Mouse (Mus musculus) liver, embryonic 14.5 days (tissue): Measurements from ENCODE around the gene Wdr31. TPM values are rescaled to one million over a fixed set of nuclear protein-coding genes. Genes with fewer than 3 reads are reported as not detected.

ENCODE experiments used
- ATAC-seq: fragments of 200-750 bp; cut with Nextera tagmentation; 2 replicates; pipeline ENCODE4 v1.8.0; 2017; ENCODE audit warnings: moderate number of reproducible peaks, mild to moderate bottlenecking, moderate library complexity; ENCODE audit not compliant: insufficient read depth
- DNase-seq, 3 experiments: peaks; one replicate each; pipeline ENCODE4 v3.0.0-alpha.2; 2012 to 2013; ENCODE audit warnings: low read depth in 3 of 3, low spot score in 3 of 3
- H3K27ac ChIP-seq: fragments of 300-500 bp; sonication (generic); 2 replicates; pipeline ENCODE4 v1.5.1; 2014; ENCODE audit warnings: moderate library complexity, mild to moderate bottlenecking, control low read depth, inconsistent platforms
- H3K27me3 ChIP-seq: fragments of 300-500 bp; sonication (generic); 2 replicates; pipeline ENCODE4 v1.6.1; 2014; ENCODE audit warnings: mild to moderate bottlenecking, low read length, moderate library complexity; ENCODE audit not compliant: control insufficient read depth, insufficient read depth
- H3K36me3 ChIP-seq: fragments of 300-500 bp; sonication (generic); replicated peaks from 2 replicates; pipeline ENCODE4 v1.6.1; 2014; ENCODE audit warnings: low read depth; ENCODE audit not compliant: control insufficient read depth, insufficient read depth
- H3K4me1 ChIP-seq, 2 experiments: fragments of 200-500 bp in 1 of 2; fragments of 300-500 bp in 1 of 2; sonication (generic) in 1 of 2; replicated peaks; 2 replicates each; pipeline ENCODE4 v1.6.1; 2012 to 2014; ENCODE audit warnings: antibody characterized with exemption in 1 of 2, inconsistent platforms in 1 of 2, low read length in 1 of 2; ENCODE audit not compliant: control insufficient read depth in 2 of 2, insufficient read depth in 2 of 2
- H3K4me2 ChIP-seq: fragments of 300-500 bp; sonication (generic); 2 replicates; pipeline ENCODE4 v1.6.1; 2014; ENCODE audit warnings: low read depth, mild to moderate bottlenecking, control low read depth, moderate library complexity
- H3K4me3 ChIP-seq, 2 experiments: fragments of 200-500 bp in 1 of 2; fragments of 300-500 bp in 1 of 2; sonication (generic) in 1 of 2; 2 replicates each; pipeline ENCODE4 v1.5.1; 2012 to 2014; ENCODE audit warnings: low read depth in 2 of 2, low read length in 2 of 2, mild to moderate bottlenecking in 2 of 2, control low read depth in 1 of 2, inconsistent platforms in 1 of 2, moderate library complexity in 1 of 2; ENCODE audit not compliant: insufficient read depth in 1 of 2
- H3K9ac ChIP-seq: fragments of 300-500 bp; sonication (generic); replicated peaks from 2 replicates; pipeline ENCODE4 v1.6.1; 2014; ENCODE audit warnings: mild to moderate bottlenecking, control low read depth, moderate library complexity
- H3K9me3 ChIP-seq: fragments of 300-500 bp; sonication (generic); 2 replicates; pipeline ENCODE4 v1.6.1; 2016; ENCODE audit warnings: low read length, mixed read lengths; ENCODE audit not compliant: control insufficient read depth
- CTCF ChIP-seq: IDR thresholded peaks from 2 replicates; pipeline ENCODE4 v1.5.1; 2016; ENCODE audit warnings: antibody characterized with exemption, low read depth, control low read depth
- EP300 ChIP-seq: IDR thresholded peaks from 2 replicates; pipeline ENCODE4 v1.6.1; 2016; ENCODE audit warnings: antibody characterized with exemption, low read depth
- WGBS: fragments of 180-500 bp; shearing (Covaris S2); extraction: QIAGEN DNeasy Blood & Tissue Kit; methylation state at CpG from one replicate; pipeline ENCODE4 v1.1.7; 2014; ENCODE audit not compliant: insufficient replicate concordance; 5-methylcytosine and 5-hydroxymethylcytosine counted together
- polyA plus RNA-seq, 2 experiments: library from polyadenylated mRNA; depleted of rRNA in 1 of 2; stranded (reverse) in 1 of 2; unstranded in 1 of 2; fragments of >200 nt; fragmentation: Nextera tagmentation in 1 of 2; extraction: Ambion mirVana in 1 of 2; gene quantifications; 2 replicates each; pipeline versions ENCODE4 v1.2.1 to v1.2.3; 2012 to 2014

The Wdr31 gene
- polyA plus RNA-seq, 2 experiments, result 0.83 to 1.7 TPM

DNA sequence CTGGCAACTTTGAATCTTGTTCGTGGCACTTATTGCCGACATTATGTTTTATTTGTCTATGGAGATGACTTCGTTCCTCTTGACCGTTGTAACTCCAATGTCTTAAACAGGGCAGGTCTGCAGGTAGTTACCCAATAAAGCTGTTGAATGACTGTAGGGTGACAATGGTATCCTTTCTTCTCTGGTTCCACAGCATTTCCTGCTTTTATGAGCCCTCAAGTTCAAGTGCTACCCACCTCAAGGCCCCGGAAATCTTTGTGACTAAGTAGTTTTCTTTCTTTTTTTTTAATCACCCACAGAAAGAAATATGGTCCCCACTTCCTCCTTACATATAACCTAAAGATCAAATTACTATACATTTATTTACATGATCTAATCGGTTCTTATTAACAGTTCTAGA is 5.1 kb upstream of the Wdr31 start:
- H3K9me3 ChIP-seq, result no peaks in the 10 kb centered on the region
- TF ChIP-seq CTCF (no peak), EP300 (no peak)
- H3K36me3 ChIP-seq, result no peaks in the 10 kb centered on the region
- WGBS, result 76% methylated on average over 6 of the region's 6 CpGs
- ATAC-seq, result no peak
- H3K4me2 ChIP-seq, result no peak overlapping the region
- no peak overlapping the region for H3K27ac ChIP-seq
- no peak overlapping the region for H3K9ac ChIP-seq
- peaks cover 6 to 7% of the 10 kb centered on the region in 2 experiments; a peak in 3 of 4 replicates for H3K4me1 ChIP-seq
- no peak overlapping the region for H3K4me3 ChIP-seq
- peaks cover 16% of the 10 kb centered on the region for H3K27me3 ChIP-seq
- DNase-seq, result no peak

DNA sequence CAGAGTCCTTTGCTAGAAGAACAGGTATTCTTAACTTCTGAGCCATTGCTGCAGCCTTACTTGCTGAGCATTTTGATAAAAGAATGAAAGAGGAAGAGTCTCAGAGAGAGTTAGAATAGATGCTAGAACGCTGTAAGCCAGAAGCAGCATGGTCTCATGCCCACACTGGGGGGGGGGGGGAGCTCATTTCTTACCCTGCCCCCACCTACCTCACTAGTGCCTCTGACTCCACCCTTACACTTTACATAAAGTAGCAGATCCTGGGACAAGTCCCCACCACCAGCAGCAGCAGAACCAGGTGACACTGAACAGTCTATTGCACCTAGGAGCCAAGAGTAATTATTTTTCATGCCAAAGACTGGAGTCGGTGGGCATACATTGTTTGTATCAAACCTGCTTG is 4.4 kb upstream of the Wdr31 start:
- H3K27ac ChIP-seq, result no peak overlapping the region
- WGBS, result 72% methylated on average over 2 of the region's 2 CpGs
- no peak for ATAC-seq

DNA sequence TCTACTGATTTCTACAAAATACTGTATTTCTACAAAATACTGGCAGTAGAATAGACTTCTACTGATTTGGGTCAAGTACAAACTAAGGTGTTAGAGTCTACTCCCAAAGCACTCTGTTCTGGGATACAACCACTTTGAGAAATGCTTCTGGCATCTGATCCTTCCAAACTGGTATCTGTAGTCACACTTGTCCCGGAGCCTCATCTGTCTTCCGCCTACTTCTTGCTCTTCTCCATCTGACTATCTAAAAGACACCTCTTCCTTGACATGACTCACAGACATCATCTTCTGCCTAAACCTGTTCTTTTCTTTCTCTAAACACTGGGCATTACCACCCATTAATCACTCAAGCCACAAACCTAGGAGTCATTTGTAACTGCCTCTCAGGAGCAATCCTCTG is 1.4 kb upstream of the Wdr31 start:
- no peak for DNase-seq
- H3K4me3 ChIP-seq, result no peak overlapping the region
- no peaks in the 10 kb centered on the region for H3K9me3 ChIP-seq
- TF ChIP-seq EP300 (no peak), CTCF (no peak)
- no peak overlapping the region for H3K27ac ChIP-seq
- WGBS, result 76% methylated on average over 2 of the region's 2 CpGs
- H3K9ac ChIP-seq, result no peak overlapping the region
- ATAC-seq, result no peak
- H3K4me2 ChIP-seq, result no peak overlapping the region
- H3K27me3 ChIP-seq, result no peaks in the 10 kb centered on the region
- no peaks in the 10 kb centered on the region for H3K36me3 ChIP-seq
- H3K4me1 ChIP-seq, result peaks cover 5 to 7% of the 10 kb centered on the region in 2 experiments; a peak in 3 of 4 replicates

More for the DNA sequence above, 4.4 kb upstream of the Wdr31 start:
- Histone ChIP-seq H3K9ac (no peak overlapping the region), H3K27me3 (peaks cover 9% of the 10 kb centered on the region), H3K4me1 (peaks cover 11% of the 10 kb centered on the region in 2 experiments; a peak in 3 of 4 replicates), H3K4me2 (no peak overlapping the region), H3K9me3 (no peaks in the 10 kb centered on the region), H3K36me3 (no peaks in the 10 kb centered on the region), H3K4me3 (no peak overlapping the region)
- no peak for DNase-seq
- no peak for TF ChIP-seq EP300
- no peak for TF ChIP-seq CTCF

DNA sequence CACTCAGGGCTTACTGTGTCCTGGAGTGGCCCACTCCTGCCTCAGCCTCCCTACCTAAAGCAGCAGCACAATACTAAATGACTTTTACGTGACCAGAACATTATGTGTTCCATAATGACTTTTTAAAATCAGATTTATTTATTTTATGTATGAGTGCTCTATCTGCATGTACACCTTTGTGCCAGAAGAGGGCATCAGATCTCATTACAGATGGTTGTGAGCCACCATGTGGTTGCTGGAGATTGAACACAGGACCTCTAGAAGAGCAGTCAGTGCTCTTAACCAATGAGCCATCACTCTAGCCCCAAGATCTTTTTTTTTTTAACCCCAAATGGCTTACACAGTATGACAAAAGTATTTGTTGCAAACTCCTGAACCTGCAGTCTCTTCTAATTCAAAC is 2.5 kb downstream of the Wdr31 start:
- Histone ChIP-seq H3K27me3 (no peaks in the 10 kb centered on the region), H3K36me3 (no peaks in the 10 kb centered on the region), H3K9me3 (no peaks in the 10 kb centered on the region), H3K4me1 (peaks cover 4 to 5% of the 10 kb centered on the region in 2 experiments; a peak in 3 of 4 replicates), H3K27ac (no peak overlapping the region), H3K9ac (no peak overlapping the region), H3K4me2 (no peak overlapping the region), H3K4me3 (no peak overlapping the region)
- ATAC-seq (no peak), DNase-seq (no peak)
- TF ChIP-seq EP300, result no peak
- peak; percentile 35; the same call in 1 of the 2 replicates for TF ChIP-seq CTCF
- 59% methylated on average over 1 of the region's 1 CpGs for WGBS

DNA sequence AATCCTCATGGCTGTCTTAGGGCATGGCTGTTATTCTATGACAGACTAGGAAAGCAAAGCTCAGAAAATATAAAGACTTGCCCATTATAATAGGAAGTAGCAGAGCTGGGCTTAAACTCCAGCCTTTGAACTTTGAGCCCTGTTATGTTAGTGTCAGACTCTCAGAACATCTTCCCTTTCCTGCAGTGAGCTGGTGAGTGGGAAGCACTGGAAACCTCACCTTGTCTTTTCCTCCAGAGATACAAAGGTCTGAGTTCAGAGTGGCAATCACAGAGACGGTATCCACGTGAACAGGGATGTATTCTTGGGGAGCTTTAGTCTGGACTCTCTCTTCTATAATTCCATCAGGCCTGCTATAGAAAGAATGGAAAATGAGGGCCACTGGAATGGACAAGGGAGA is 7.6 kb downstream of the Wdr31 start:
- 70% methylated on average over 2 of the region's 2 CpGs for WGBS
- no peaks in the 10 kb centered on the region for H3K4me1 ChIP-seq
- no peaks in the 10 kb centered on the region for H3K9me3 ChIP-seq
- H3K36me3 ChIP-seq, result no peaks in the 10 kb centered on the region
- H3K27me3 ChIP-seq, result no peaks in the 10 kb centered on the region
- no peak overlapping the region for H3K4me3 ChIP-seq
- H3K4me2 ChIP-seq, result no peak overlapping the region
- no peak for TF ChIP-seq CTCF
- TF ChIP-seq EP300, result no peak
- H3K9ac ChIP-seq, result no peak overlapping the region
- DNase-seq (no peak), ATAC-seq (no peak)
- H3K27ac ChIP-seq, result no peak overlapping the region
